16 mouse cellular contexts compared by ENCODE assay signal in the genomic region with DNA sequence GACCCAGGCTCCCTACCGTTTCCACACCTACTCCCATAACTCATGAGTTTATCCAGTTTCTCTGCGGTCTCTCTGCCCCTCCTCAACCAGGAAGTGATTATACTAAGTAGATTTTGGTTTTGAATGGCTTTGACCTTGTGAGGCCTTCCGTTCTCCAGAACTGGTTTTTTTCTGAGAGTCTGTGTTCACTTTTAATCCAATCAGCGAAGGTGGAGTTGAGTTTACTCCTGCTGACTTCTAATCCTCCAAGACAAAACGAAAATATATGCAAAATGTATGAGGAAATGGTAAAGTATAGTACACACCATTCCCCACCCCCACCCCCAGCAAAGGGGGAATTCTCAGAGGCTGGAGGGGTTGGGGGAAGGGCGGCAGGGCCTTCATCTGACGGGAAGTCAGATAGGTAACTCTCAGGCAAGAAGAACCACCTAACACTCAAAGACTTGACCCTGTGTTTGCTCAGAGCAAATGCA.
A peak's percentile ranks its signal among the peaks of the same experiment; 100 is the strongest.
DNase-seq lines count a peak whose midpoint lies in the region; ATAC-seq and TF ChIP-seq lines count a peak whose summit lies in the region.
"Had no signal": no experiment of that assay in that cellular context is flagged by ENCODE, and none has a peak within 500 bp of the region (broad histone marks: within the 10 kb centered on the region; RNA-seq: fewer than 3 reads in every experiment).

No protein-coding gene starts in this region.

- no peaks in the 10 kb centered on the region for H3K36me3 ChIP-seq in ES-Bruce4 (ENCODE audit: control insufficient read depth, insufficient read depth, low read length, poor library complexity, severe bottlenecking)
- H3K36me3 ChIP-seq in embryonic facial prominence, embryonic 13.5 days: no peaks in the 10 kb centered on the region

- no peaks in the 10 kb centered on the region for H3K27me3 ChIP-seq in ES-Bruce4 (ENCODE audit: control insufficient read depth, insufficient read depth, low read length, poor library complexity, severe bottlenecking)
- peaks cover 4% of the 10 kb centered on the region; the same call in 1 of the 2 replicates for H3K27me3 ChIP-seq in embryonic facial prominence, embryonic 13.5 days

- H3K9ac ChIP-seq in ES-Bruce4 (ENCODE audit: low read depth, poor library complexity, severe bottlenecking): no peak overlapping the region
- H3K9ac ChIP-seq in embryonic facial prominence, embryonic 13.5 days: no peak overlapping the region

- DNase-seq in lung, adult 18-20 months: peak; percentile 18 to 33
- no peak for DNase-seq in lung, adult 2 months
- DNase-seq in naive thymus-derived CD4-positive, alpha-beta T cell, adult 2 months (ENCODE audit: low read depth): peak; percentile 39
- DNase-seq in gastrocnemius, postnatal 36 days: no peak
- no peak for DNase-seq in cerebellum, adult 11-12 months
- DNase-seq: cerebellum, postnatal 10 days; gastrocnemius, postnatal 14 days; heart, postnatal 14 days; kidney, postnatal 10 days; right cerebral cortex, postnatal 25 days had no signal

- peaks cover 4% of the 10 kb centered on the region for H3K4me1 ChIP-seq in lung, adult 2 months (ENCODE audit: control insufficient read depth, insufficient read depth, low read length)
- peaks cover 5% of the 10 kb centered on the region for H3K4me1 ChIP-seq in ES-Bruce4 (ENCODE audit: control insufficient read depth, insufficient read depth, low read length)
- peaks cover 30% of the 10 kb centered on the region for H3K4me1 ChIP-seq in embryonic facial prominence, embryonic 13.5 days

- ATAC-seq in embryonic facial prominence, embryonic 13.5 days (ENCODE audit: insufficient number of reproducible peaks, insufficient read depth, low FRiP score, low TSS enrichment, low read depth): no peak
- ATAC-seq: activated CD4-positive, CD25-positive, alpha-beta regulatory T cell, adult 4 months; forebrain, embryonic 14.5 days had no signal

- 42% methylated on average over 7 of the region's 7 CpGs for WGBS in lung, adult 2 months
- WGBS in embryonic facial prominence, embryonic 13.5 days: 13% methylated on average over 7 of the region's 7 CpGs

- H3K4me3 ChIP-seq in lung, adult 2 months (replicated peaks; ENCODE audit: extremely low read depth, low read depth, low read length): no peak overlapping the region
- H3K4me3 ChIP-seq in ES-Bruce4 (ENCODE audit: low read depth, low read length): no peak overlapping the region
- no peak overlapping the region for H3K4me3 ChIP-seq in embryonic facial prominence, embryonic 13.5 days
- H3K4me3 ChIP-seq: myocyte had no signal

- no peaks in the 10 kb centered on the region for H3K9me3 ChIP-seq in ES-Bruce4 (replicated peaks; ENCODE audit: control insufficient read depth, insufficient read depth, low read length, poor library complexity, severe bottlenecking)
- H3K9me3 ChIP-seq in embryonic facial prominence, embryonic 13.5 days: no peaks in the 10 kb centered on the region

- H3K4me2 ChIP-seq in embryonic facial prominence, embryonic 13.5 days: no peak overlapping the region
- H3K4me2 ChIP-seq: midbrain, embryonic 11.5 days had no signal

- intact Hi-C loops in gastrocnemius, postnatal 36 days (cut with DNase I): no loop called here

- H3K27ac ChIP-seq in ES-Bruce4 (ENCODE audit: insufficient read depth, low read length): peak overlapping the region; percentile 41; the same call in 1 of the 2 replicates
- peak overlapping the region; percentile 55; the same call in 1 of the 2 replicates for H3K27ac ChIP-seq in embryonic facial prominence, embryonic 13.5 days

- no peak for TF ChIP-seq POLR2A in lung, adult 2 months (IDR thresholded peaks at IDR 0.05; ENCODE audit: borderline replicate concordance, extremely low read depth, low read depth, low read length)
- TF ChIP-seq POLR2A in ES-Bruce4 (IDR thresholded peaks at IDR 0.05; ENCODE audit: insufficient read depth, low read length): no peak

- no peak for TF ChIP-seq CTCF in lung, adult 2 months (IDR thresholded peaks at IDR 0.05; ENCODE audit: insufficient read depth, low read length)
- no peak for TF ChIP-seq CTCF in ES-Bruce4 (IDR thresholded peaks at IDR 0.05; ENCODE audit: low read depth, low read length)

- TF ChIP-seq EP300 in ES-Bruce4 (IDR thresholded peaks at IDR 0.05; ENCODE audit: insufficient read depth, low read depth, low read length): peak; percentile 73; the same call in 1 of the 2 replicates

Comparison
In these comparisons a context has a peak if more than half of its experiments do, and no peak if none do; other contexts are left out.
1. DNase-seq: peak in lung, adult 18-20 months (2 of 2) and naive thymus-derived CD4-positive, alpha-beta T cell, adult 2 months (single experiment); none in lung, adult 2 months (single experiment), gastrocnemius, postnatal 36 days (0 of 2) and cerebellum, adult 11-12 months (single experiment).